Comparison of ENCODE assay signal across 23 mouse cellular contexts in genomic region chr6:84646696-84647095, GRCm38 (mm10). TPM values are rescaled to one million over a fixed set of nuclear protein-coding genes. Genes with fewer than 3 reads are reported as not detected.
DNase-seq lines count a peak whose midpoint lies in the region; ATAC-seq and TF ChIP-seq lines count a peak whose summit lies in the region.
"Had no signal": no experiment of that assay in that cellular context is flagged by ENCODE, and none has a peak within 500 bp of the region (broad histone marks: within the 10 kb centered on the region; RNA-seq: fewer than 3 reads in every experiment).

No protein-coding gene starts in this region.

- TF ChIP-seq POLR2A in liver, adult 2 months (IDR thresholded peaks at IDR 0.05; ENCODE audit: extremely low read depth, insufficient read depth, low read length) = no peak

- no peak for TF ChIP-seq CTCF in liver, adult 2 months (IDR thresholded peaks at IDR 0.05; ENCODE audit: low read depth, low read length)

- H3K4me3 ChIP-seq in hindbrain, embryonic 13.5 days = no peak overlapping the region
- no peak overlapping the region for H3K4me3 ChIP-seq in hindbrain, embryonic 11.5 days (ENCODE audit: low read depth, low read length)
- H3K4me3 ChIP-seq in liver, adult 2 months (ENCODE audit: insufficient read depth, low read depth, low read length) = no peak overlapping the region
- no peak overlapping the region for H3K4me3 ChIP-seq in midbrain, embryonic 15.5 days
- H3K4me3 ChIP-seq in midbrain, embryonic 14.5 days (replicated peaks; ENCODE audit: low read depth, low read length) = no peak overlapping the region
- no peak overlapping the region for H3K4me3 ChIP-seq in neural tube, embryonic 13.5 days
- H3K4me3 ChIP-seq in neural tube, embryonic 15.5 days (replicated peaks) = no peak overlapping the region
- H3K4me3 ChIP-seq: embryonic facial prominence, embryonic 10.5 days; embryonic facial prominence, embryonic 12.5 days; forebrain, embryonic 13.5 days had no signal

- peaks cover 23% of the 10 kb centered on the region for H3K4me1 ChIP-seq in hindbrain, embryonic 13.5 days (replicated peaks)
- H3K4me1 ChIP-seq in hindbrain, embryonic 11.5 days (replicated peaks; ENCODE audit: control insufficient read depth, insufficient read depth, low read length) = no peaks in the 10 kb centered on the region
- peaks cover 11% of the 10 kb centered on the region; the same call in 1 of the 2 replicates for H3K4me1 ChIP-seq in liver, adult 2 months (ENCODE audit: control insufficient read depth, insufficient read depth, low read length)
- H3K4me1 ChIP-seq in midbrain, embryonic 15.5 days = peaks cover 18% of the 10 kb centered on the region
- H3K4me1 ChIP-seq in midbrain, embryonic 14.5 days (ENCODE audit: control insufficient read depth, insufficient read depth, low read length) = peaks cover 15% of the 10 kb centered on the region
- peaks cover 31% of the 10 kb centered on the region for H3K4me1 ChIP-seq in neural tube, embryonic 13.5 days (replicated peaks)
- peaks cover 20% of the 10 kb centered on the region for H3K4me1 ChIP-seq in neural tube, embryonic 15.5 days

- H3K9ac ChIP-seq in hindbrain, embryonic 13.5 days = no peak overlapping the region
- no peak overlapping the region for H3K9ac ChIP-seq in hindbrain, embryonic 11.5 days (ENCODE audit: low read depth, low read length)
- no peak overlapping the region for H3K9ac ChIP-seq in liver, adult 2 months (ENCODE audit: low read depth, low read length)
- H3K9ac ChIP-seq in midbrain, embryonic 15.5 days = no peak overlapping the region
- H3K9ac ChIP-seq in midbrain, embryonic 14.5 days (replicated peaks; ENCODE audit: low read length) = no peak overlapping the region
- H3K9ac ChIP-seq in neural tube, embryonic 13.5 days = no peak overlapping the region
- H3K9ac ChIP-seq in neural tube, embryonic 15.5 days (replicated peaks) = no peak overlapping the region
- H3K9ac ChIP-seq: embryonic facial prominence, embryonic 12.5 days; forebrain, embryonic 13.5 days had no signal

- 69% methylated on average over 2 of the region's 2 CpGs for WGBS in hindbrain, embryonic 13.5 days
- WGBS in hindbrain, embryonic 11.5 days = 80% methylated on average over 2 of the region's 2 CpGs
- WGBS in liver, adult 2 months = 17% methylated on average over 2 of the region's 2 CpGs
- 63% methylated on average over 2 of the region's 2 CpGs for WGBS in midbrain, embryonic 15.5 days
- 64% methylated on average over 2 of the region's 2 CpGs for WGBS in midbrain, embryonic 14.5 days
- WGBS in neural tube, embryonic 13.5 days = 65% methylated on average over 2 of the region's 2 CpGs
- 57% methylated on average over 2 of the region's 2 CpGs for WGBS in neural tube, embryonic 15.5 days

- no peaks in the 10 kb centered on the region for H3K36me3 ChIP-seq in hindbrain, embryonic 13.5 days
- H3K36me3 ChIP-seq in hindbrain, embryonic 11.5 days (ENCODE audit: control insufficient read depth, insufficient read depth, low read length) = no peaks in the 10 kb centered on the region
- H3K36me3 ChIP-seq in liver, adult 2 months (ENCODE audit: control insufficient read depth, insufficient read depth, low read length) = no peaks in the 10 kb centered on the region
- H3K36me3 ChIP-seq in midbrain, embryonic 15.5 days (replicated peaks) = no peaks in the 10 kb centered on the region
- H3K36me3 ChIP-seq in midbrain, embryonic 14.5 days (ENCODE audit: control insufficient read depth, insufficient read depth, low read length) = no peaks in the 10 kb centered on the region
- H3K36me3 ChIP-seq in neural tube, embryonic 13.5 days = no peaks in the 10 kb centered on the region
- H3K36me3 ChIP-seq in neural tube, embryonic 15.5 days = no peaks in the 10 kb centered on the region
- H3K36me3 ChIP-seq: embryonic facial prominence, embryonic 10.5 days; embryonic facial prominence, embryonic 12.5 days; G1E had no signal

- H3K79me2 ChIP-seq in liver, adult 2 months (ENCODE audit: control insufficient read depth, insufficient read depth, low read length) = no peaks in the 10 kb centered on the region

- H3K27ac ChIP-seq in hindbrain, embryonic 13.5 days = peak overlapping the region; percentile 10; the same call in 1 of the 2 replicates
- H3K27ac ChIP-seq in hindbrain, embryonic 11.5 days (ENCODE audit: low read depth, low read length) = no peak overlapping the region
- no peak overlapping the region for H3K27ac ChIP-seq in liver, adult 2 months (replicated peaks; ENCODE audit: insufficient read depth, low read depth, low read length)
- peak overlapping the region; percentile 12; the same call in 1 of the 2 replicates for H3K27ac ChIP-seq in midbrain, embryonic 15.5 days
- H3K27ac ChIP-seq in midbrain, embryonic 14.5 days (replicated peaks; ENCODE audit: low read depth, low read length) = no peak overlapping the region
- H3K27ac ChIP-seq in neural tube, embryonic 13.5 days (replicated peaks) = 0 out of 2 replicates have a peak overlapping the region, but pooled peaks have one; percentile 23
- H3K27ac ChIP-seq in neural tube, embryonic 15.5 days (replicated peaks) = no peak overlapping the region; the same call in 1 of the 2 replicates
- H3K27ac ChIP-seq: embryonic facial prominence, embryonic 10.5 days; forebrain, embryonic 13.5 days had no signal

- DNase-seq in hindbrain, embryonic 11.5 days (ENCODE audit: low spot score) = no peak
- DNase-seq in liver, adult 2 months (ENCODE audit: extremely low read depth, low read depth, low spot score) = peak; percentile 50
- no peak for DNase-seq in liver
- no peak for DNase-seq in midbrain, embryonic 14.5 days
- DNase-seq: adrenal gland, adult 8-10 months; adrenal gland, postnatal 14 days; adrenal gland, postnatal 36 days; B cell, adult 2 months; cerebellum, adult 11-12 months; cerebellum, adult 2 months; cerebellum, adult 9-10 months had no signal

- ATAC-seq in hindbrain, embryonic 13.5 days (ENCODE audit: low FRiP score) = no peak
- ATAC-seq in hindbrain, embryonic 11.5 days (ENCODE audit: low FRiP score) = no peak
- ATAC-seq in midbrain, embryonic 15.5 days (replicated peaks) = no peak
- ATAC-seq in midbrain, embryonic 14.5 days (ENCODE audit: low FRiP score, low TSS enrichment) = no peak
- ATAC-seq in neural tube, embryonic 13.5 days (ENCODE audit: low read depth) = no peak
- no peak for ATAC-seq in neural tube, embryonic 15.5 days (ENCODE audit: low FRiP score)
- ATAC-seq: activated CD4-positive, CD25-positive, alpha-beta regulatory T cell, adult 4 months; CD4-positive, CD25-positive, alpha-beta regulatory T cell, adult 4 months; forebrain, embryonic 13.5 days; Patski had no signal

- no peaks in the 10 kb centered on the region for H3K27me3 ChIP-seq in hindbrain, embryonic 13.5 days
- H3K27me3 ChIP-seq in hindbrain, embryonic 11.5 days (ENCODE audit: control insufficient read depth, insufficient read depth, low read length) = no peaks in the 10 kb centered on the region
- H3K27me3 ChIP-seq in liver, adult 2 months (ENCODE audit: control insufficient read depth, insufficient read depth, low read length) = no peaks in the 10 kb centered on the region
- H3K27me3 ChIP-seq in midbrain, embryonic 15.5 days (replicated peaks) = no peaks in the 10 kb centered on the region
- no peaks in the 10 kb centered on the region for H3K27me3 ChIP-seq in midbrain, embryonic 14.5 days (ENCODE audit: control insufficient read depth, insufficient read depth, low read length)
- no peaks in the 10 kb centered on the region for H3K27me3 ChIP-seq in neural tube, embryonic 13.5 days
- no peaks in the 10 kb centered on the region for H3K27me3 ChIP-seq in neural tube, embryonic 15.5 days (replicated peaks)
- H3K27me3 ChIP-seq: CH12.LX; embryonic facial prominence, embryonic 12.5 days; forebrain, embryonic 13.5 days; Patski had no signal

- no peaks in the 10 kb centered on the region for H3K9me3 ChIP-seq in hindbrain, embryonic 13.5 days
- H3K9me3 ChIP-seq in hindbrain, embryonic 11.5 days (ENCODE audit: control insufficient read depth, low read length) = no peaks in the 10 kb centered on the region
- no peaks in the 10 kb centered on the region for H3K9me3 ChIP-seq in midbrain, embryonic 15.5 days
- no peaks in the 10 kb centered on the region for H3K9me3 ChIP-seq in midbrain, embryonic 14.5 days (ENCODE audit: control insufficient read depth, low read length)
- H3K9me3 ChIP-seq in neural tube, embryonic 13.5 days = no peaks in the 10 kb centered on the region; the same call in 1 of the 2 replicates
- no peaks in the 10 kb centered on the region for H3K9me3 ChIP-seq in neural tube, embryonic 15.5 days (replicated peaks)
- H3K9me3 ChIP-seq: embryonic facial prominence, embryonic 10.5 days; embryonic facial prominence, embryonic 12.5 days; forebrain, embryonic 13.5 days; G1E had no signal

- H3K4me2 ChIP-seq in hindbrain, embryonic 13.5 days = no peak overlapping the region
- H3K4me2 ChIP-seq in hindbrain, embryonic 11.5 days (replicated peaks; ENCODE audit: low read depth, low read length) = no peak overlapping the region
- H3K4me2 ChIP-seq in midbrain, embryonic 15.5 days = no peak overlapping the region
- H3K4me2 ChIP-seq in midbrain, embryonic 14.5 days (ENCODE audit: low read length) = no peak overlapping the region
- H3K4me2 ChIP-seq in neural tube, embryonic 13.5 days = no peak overlapping the region
- no peak overlapping the region for H3K4me2 ChIP-seq in neural tube, embryonic 15.5 days
- H3K4me2 ChIP-seq: embryonic facial prominence, embryonic 12.5 days; forebrain, embryonic 13.5 days had no signal

RNA-seq across cellular contexts. Expression of gene Cyp26b1, which starts 53.0 kb away (rescaled TPM):
- 55.5 and 62.8 TPM in 2 replicates for polyA plus RNA-seq in hindbrain, embryonic 13.5 days (2015; fragmentation: Nextera tagmentation; extraction: Ambion mirVana)
- polyA plus RNA-seq in hindbrain, embryonic 11.5 days (2014; fragmentation: Nextera tagmentation; extraction: Ambion mirVana) = 19.2 and 19.4 TPM in 2 replicates
- 0.18 and 1.0 TPM in 2 replicates for total RNA-seq in liver, adult 2 months (2014; rRNA removed)
- 0.22 and 7.5 TPM in 2 replicates for polyA plus RNA-seq in liver, adult 2 months (2012; rRNA removed)
- polyA plus RNA-seq in midbrain, embryonic 15.5 days (2015; fragmentation: Nextera tagmentation; extraction: Ambion mirVana) = 14.0 and 21.0 TPM in 2 replicates
- 21.9 and 29.5 TPM in 2 replicates for polyA plus RNA-seq in midbrain, embryonic 14.5 days (2014; fragmentation: Nextera tagmentation; extraction: Ambion mirVana)
- polyA plus RNA-seq in neural tube, embryonic 13.5 days (2015; fragmentation: Nextera tagmentation; extraction: Ambion mirVana) = 5.7 and 7.5 TPM in 2 replicates
- polyA plus RNA-seq in neural tube, embryonic 15.5 days (2015; fragmentation: Nextera tagmentation; extraction: Ambion mirVana) = 10.2 and 11.6 TPM in 2 replicates
- total RNA-seq: CH12.LX had no signal

Comparison
In these comparisons a context has a peak if more than half of its experiments do, and no peak if none do; other contexts are left out.
1. H3K27ac ChIP-seq: peak in hindbrain, embryonic 13.5 days (single experiment), midbrain, embryonic 15.5 days (single experiment) and neural tube, embryonic 13.5 days (single experiment); none in hindbrain, embryonic 11.5 days (single experiment), liver, adult 2 months (single experiment), midbrain, embryonic 14.5 days (single experiment) and neural tube, embryonic 15.5 days (single experiment).